Mouse (Mus musculus) kidney, postnatal 10 days (tissue): ENCODE data around the gene Hmg20a.

Experiments
- DNase-seq: peaks from one replicate; pipeline ENCODE4 v3.0.0; 2021; ENCODE audit warnings: mixed read lengths

Gene Hmg20a

DNA sequence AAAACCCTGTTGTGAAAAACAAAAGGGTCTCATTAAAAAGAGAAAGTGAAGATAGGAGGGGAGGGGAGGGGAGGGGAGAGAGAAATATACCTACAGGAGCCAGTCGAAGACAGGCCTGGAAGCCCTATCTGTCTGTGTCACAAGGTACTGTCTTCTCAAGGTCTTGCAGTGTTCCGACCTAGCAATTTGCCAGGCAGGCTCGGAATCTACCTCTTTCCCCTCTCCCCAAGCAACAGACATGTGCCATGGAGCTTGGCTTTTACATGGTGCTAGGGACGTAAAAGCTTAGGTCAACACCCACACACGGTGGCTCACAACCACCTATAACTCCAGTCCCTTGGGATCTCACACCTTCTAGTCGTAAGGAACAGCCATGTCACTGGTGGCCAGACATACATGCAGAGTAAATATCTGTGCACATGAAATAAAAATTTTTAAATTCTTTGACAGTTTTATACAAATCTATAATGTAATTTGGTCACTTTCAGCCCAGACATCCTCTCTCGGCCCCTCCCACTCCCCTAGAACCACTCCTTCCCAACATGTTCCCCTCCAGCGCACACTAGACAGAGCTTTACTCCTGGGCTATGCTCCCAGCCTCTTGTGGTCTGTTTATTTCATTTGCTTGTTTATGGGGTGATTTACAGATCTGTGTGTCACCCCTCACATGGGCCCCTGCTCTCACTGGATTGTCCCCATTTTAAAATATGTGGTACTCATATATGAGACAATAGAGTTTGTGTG, 81.1 kb downstream of the Hmg20a start:
- DNase-seq = no peak

GRCm38 (mm10) chr9:56500893-56501590, 82.6 kb downstream of the Hmg20a start:
- DNase-seq = peak; percentile 47

GRCm38 (mm10) chr9:56501721-56502542, 83.5 kb downstream of the Hmg20a start:
- peak; percentile 76 for DNase-seq

GRCm38 (mm10) chr9:56502543-56502971, 84.1 kb downstream of the Hmg20a start:
- DNase-seq = peak; percentile 31

DNA sequence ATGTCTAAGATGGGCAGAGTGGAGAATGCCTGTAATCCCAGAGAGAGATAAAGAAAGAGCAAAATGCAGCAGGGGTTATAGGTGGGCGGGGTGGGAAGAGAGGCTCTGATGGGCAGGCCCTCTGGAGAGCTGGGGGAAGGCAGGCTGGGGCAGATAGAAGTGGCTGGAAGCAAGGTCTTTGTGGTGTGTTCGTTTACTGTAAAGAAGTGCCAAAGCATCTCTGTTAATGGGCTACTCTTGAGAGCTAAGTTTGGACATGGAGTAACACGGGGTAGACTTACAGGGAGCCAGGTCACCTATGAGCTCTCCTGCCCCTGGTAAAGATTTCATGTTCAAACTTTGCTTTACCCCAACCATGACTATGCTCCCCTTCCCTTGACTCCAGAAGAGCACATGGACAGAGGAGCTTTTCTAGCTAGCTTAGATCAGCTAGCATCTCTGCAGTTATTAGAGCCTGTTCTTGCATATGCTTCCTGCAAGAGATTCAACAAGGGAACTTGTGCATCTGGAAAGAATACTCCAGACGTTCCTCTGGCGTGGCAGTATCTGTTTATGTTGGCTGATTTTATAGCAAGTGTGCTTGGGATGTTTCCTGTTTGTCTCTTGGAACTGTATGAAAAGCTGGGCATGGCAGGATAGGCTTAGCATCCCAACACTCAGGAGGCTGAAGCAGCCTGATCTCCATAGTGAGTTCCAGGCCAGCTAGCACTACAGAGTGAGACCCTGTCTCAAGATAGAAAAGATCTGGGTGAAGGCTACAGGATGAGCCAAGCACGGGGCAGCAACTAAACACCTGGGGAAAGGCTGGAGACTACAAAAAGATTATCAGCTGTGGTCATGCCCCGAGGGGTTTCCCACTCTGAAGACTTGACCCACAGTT, 85.5 kb downstream of the Hmg20a start:
- DNase-seq = no peak

DNA sequence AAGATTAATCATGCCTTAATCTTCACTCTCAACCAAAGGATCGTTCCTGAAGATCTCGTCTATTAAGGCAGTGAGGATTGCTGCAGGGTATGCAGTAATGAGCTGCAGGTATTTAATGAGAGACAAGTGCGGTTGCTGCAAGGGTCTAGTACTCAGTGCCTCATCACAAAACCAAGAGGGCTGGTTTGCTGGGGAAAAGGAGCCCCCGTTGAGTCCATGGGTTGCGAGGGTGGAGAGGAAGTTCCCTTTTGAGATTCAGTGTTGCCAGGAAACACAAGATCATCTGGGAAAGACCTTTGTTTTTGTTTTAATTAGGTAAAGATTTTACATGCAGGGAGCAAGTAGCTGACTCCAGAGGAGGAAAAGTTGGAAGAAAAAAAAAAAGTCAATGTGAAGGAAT, 86.1 kb downstream of the Hmg20a start:
- no peak for DNase-seq

DNA sequence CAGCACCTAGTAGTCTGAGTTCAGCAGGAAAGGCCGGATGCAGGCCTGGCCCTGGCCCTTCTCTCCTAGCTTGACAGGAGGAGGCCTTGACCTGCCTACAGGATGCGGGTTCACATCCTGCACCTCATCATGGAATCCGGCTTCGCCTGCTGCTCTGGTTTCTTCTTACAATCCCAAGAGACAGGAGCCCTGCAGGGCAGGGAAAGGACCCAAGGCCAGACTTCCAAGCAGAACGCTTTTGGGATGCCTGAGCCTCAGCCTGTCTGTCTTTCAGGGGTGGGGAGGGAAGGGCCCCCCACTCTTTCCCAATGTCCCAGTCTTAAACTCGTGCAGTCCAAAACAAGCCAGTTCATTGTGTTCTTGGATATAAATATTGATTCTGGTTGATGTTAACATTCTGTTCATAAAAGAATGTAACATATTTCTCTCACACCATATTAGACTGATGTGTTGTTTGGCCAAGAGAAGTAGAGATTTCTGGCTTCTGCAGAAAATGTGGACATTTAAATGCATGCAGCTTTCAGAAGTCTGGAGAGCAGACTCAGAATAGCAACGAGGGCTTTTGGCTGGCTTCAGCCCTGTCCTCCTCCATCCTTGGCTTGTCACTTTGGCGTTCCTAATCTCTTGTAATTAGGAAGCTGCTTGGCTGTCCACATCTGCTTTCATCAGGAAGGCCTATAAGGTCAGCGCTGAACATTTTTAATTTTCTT, 86.8 kb downstream of the Hmg20a start:
- peak; percentile 78 for DNase-seq

DNA sequence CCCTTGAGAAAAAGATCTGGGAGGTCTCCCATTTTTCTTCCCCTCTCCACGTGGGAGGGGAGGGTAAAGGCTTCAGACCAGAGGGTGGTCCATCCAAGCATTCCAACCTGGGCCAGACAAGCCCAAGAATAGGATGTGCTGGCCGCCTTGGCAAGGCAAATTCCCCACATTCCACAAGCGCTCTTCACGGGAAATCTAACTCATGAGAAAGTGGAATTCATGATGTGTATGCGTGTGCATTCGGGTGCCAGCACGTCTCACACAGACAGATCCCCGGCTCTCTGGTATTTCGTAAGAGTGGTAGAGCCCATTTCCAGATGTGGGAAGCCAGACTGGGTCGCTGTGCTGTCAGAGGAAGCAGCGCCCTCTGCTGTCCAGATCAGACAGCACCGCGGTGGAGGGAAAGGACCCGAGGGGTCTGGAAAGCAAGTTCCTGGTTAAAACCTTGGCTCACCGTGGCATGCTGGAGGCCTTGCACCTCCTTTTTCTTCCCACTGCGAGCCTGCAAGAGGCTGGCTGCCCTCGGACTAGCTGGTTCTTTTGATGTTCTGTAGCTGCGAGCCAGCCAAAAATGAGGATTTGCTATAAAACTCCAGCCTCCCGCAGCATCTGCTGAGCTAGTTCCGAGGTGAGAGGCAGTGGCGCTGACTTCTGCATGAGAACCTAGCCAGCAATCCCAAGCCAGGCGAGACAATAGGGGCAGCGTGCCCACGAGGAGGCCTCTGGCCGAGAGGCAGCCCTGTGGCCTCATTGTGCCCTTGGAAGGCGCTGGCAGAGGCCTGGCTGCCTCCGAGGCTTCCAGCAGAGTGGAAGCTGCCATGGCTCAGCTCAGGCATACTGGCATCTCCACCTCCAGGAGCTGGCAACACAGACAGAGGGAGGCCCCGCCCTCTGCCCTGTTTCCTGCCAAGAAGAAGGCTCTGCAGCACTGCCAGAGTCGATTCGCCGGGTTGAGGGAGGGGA, 87.7 kb downstream of the Hmg20a start:
- peak; percentile 97 for DNase-seq

DNA sequence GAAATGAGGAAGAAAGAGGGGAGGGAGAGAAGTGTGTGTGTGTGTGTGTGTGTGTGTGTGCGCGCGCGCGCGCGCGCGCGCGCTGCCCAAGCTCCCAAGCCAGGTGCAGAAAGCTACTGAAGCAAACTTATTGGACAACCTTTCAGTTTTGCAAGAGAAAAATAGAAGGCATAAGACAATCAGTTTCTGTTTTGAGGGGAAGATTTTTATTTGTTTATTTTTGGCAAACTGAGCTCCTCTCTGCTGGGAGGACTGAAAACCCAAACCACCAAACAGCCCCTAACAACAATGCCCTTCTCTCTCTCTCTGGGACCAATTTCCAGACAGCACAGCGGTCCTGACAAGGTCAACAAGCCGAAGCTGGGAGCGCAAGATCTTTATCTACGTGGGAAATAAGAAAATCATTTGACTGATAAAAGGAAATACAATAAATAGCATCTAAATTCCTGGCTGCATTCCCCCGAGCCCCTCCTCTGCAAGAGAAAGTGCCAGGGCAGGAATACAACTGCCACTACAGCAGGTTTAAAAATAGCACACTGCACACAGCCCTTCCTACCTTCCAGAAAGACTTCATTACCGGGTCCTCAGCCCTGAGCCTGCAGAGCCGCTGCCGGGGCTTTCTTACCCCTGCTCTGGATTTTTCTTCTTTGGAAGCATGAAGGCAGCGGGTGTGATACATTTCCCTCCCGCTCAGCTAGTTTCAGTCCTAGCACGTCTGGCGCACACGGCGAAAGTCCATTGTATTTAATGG, 88.7 kb downstream of the Hmg20a start:
- peak; percentile 67 for DNase-seq

DNA sequence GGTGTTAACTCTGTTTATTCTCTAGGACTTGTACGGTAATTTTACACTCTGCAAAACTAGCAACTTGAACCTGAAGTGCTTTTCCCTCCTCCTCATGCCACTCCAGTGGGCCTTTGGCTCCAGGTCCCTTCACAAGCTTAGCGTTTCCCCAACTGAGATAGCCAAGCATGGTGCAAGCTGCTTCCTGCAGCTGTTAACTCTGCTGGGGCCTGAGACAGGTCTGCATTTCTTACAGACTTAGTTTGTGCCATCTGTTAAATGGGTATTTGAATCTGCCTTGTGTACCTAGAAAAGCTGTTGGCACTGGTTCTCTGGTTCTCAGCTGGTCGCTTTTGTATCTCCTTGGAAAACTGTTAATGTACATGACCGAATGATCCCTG, 89.3 kb downstream of the Hmg20a start:
- no peak for DNase-seq

DNA sequence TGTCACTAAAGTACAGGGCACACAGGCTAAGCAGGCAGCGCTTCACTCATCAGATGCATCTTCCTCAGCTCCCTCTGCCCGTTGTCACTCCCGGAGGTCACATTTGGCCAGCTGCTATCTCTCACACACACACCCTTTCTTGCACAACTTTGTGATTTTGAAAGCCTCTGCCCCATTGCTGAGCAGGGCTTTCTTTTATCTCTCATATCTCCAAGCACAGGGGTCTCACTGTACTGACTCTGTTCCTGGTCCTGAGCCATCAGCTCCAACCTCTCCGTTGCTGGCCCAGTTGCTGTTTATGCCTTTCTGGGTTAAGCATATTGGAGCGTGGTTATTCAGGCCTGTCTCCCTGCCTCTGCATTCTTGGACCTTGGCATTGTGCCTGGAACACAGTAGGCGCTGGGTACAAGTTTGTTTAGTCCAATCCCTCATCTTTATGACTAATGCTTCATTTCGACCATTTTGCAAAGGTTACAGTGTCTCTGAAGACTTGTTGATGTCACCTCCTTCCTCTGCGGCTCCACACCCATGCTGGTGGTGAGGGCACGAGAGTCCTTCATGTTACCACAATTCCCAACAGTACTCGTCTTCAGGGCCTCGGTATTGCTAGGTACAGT, 90.5 kb downstream of the Hmg20a start:
- peak; percentile 68 for DNase-seq

GRCm38 (mm10) chr9:56510281-56510680, 91.9 kb downstream of the Hmg20a start:
- no peak for DNase-seq

GRCm38 (mm10) chr9:56512486-56512885, 94.1 kb downstream of the Hmg20a start:
- no peak for DNase-seq

DNA sequence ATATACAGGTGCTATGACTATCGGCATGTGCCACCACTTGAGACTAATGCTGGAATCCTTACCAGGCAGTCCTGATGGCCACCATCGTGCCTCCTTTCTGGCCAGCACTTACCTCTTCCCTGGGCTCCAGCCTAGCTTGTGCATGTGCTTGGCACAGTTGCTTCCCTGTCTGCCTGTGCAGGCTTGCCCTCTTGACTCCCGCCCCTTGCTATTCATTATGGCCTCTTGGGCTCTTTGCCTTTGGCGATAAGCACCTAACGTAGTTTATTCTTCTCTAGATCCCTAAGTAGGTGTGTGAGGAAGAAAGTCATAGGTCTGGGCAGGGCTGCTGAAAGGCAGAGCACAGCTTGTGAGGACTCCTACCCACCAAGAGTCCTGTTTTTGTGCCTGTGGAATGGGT, 96.7 kb downstream of the Hmg20a start:
- no peak for DNase-seq

GRCm38 (mm10) chr9:56516219-56516618, 97.8 kb downstream of the Hmg20a start:
- no peak for DNase-seq

DNA sequence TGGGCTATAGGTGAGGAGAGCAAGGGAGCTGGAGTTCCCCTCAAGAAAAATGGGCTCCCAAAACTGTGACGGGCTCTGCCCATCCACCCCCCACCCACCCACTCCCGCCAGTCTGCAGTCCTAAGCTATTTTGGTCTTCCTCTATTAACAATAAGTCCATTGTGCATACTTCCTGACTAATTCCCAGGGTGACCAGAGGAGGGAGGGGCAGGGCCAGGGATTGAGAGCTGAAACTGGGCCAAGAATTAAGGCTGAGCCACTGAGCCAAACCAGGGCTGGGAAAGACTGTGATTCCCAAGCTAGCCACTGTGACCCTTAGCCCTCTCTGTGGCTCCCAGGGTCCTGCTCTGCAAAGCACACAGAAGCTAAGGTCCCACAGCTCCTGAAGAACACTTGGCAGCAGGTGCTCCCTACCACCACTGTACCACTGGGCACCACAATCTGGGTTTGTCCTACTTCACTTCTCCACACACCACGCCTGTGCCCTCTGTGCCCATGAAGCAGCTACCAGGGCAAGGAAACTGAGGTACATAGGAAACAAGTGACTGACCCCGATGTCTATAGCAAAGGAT, 98.4 kb downstream of the Hmg20a start:
- peak; percentile 65 for DNase-seq

DNA sequence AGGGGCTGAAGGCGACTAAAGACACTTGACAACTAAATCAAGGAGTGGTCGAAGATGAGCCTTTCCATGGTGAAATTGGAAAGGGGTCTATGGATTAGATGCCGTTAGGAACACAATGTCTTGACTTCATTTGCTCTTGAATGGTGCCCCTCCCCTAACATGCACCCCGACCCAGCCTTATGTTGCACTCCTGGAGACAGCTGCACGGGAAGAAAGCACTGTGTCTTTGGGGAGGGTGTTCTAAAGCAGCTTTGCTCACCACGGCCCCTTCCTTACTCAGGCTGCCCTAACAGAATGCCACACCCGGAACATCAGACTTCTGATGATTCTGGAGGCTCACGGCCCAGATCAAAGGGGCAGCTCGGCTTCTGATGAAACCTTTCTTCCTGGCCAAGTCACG, 103.9 kb downstream of the Hmg20a start:
- DNase-seq = no peak

DNA sequence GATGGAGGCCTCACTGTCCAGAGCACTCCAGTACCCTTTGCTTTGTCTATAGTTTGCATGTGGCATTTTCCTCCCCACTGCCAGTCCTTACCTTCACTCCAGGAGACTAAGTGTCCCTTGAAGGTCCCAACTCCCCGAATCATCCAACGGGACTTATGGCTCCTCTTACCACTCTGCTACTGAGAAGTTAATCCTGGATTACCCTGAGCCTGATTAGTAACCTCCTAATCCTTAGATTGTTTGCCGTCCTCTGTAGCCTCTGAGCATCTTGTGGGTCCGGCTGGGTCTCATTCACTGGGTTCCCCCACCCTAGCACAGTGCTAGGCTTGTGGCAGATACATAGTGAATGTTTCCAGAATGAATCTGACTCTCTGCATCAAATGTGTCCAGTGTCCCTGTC, 109.5 kb downstream of the Hmg20a start:
- no peak for DNase-seq

DNA sequence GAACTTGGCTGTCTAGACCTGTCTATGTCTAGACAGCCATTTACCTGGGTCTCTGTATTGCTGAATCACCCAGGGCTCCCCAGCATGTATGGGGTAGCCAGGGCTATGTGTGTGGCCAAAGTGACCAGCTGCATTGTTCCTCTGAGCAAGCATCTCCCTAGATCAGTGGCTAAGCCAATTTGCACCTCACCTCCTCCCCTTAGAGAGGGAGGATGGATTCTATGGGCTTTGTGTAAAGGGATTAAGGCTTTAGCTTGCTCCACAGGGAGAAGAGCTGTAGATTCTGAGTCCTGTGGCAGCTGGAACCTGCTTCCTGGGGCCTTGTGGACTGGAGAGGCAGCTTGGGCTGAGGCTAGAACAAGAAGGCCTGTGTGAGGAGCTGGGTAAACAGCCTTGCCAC, 113.6 kb downstream of the Hmg20a start:
- DNase-seq = no peak
